Mouse (Mus musculus): ENCODE measurements at regions not wholly inside any gene's neighbourhood (a gene's known extent, or its start where the extent isn't known, plus 50 kb on each side); places are given as distances from the start of the nearest gene placed in this dataset.
A peak's percentile ranks its signal among the peaks of the same experiment; 100 is the strongest.

DNA sequence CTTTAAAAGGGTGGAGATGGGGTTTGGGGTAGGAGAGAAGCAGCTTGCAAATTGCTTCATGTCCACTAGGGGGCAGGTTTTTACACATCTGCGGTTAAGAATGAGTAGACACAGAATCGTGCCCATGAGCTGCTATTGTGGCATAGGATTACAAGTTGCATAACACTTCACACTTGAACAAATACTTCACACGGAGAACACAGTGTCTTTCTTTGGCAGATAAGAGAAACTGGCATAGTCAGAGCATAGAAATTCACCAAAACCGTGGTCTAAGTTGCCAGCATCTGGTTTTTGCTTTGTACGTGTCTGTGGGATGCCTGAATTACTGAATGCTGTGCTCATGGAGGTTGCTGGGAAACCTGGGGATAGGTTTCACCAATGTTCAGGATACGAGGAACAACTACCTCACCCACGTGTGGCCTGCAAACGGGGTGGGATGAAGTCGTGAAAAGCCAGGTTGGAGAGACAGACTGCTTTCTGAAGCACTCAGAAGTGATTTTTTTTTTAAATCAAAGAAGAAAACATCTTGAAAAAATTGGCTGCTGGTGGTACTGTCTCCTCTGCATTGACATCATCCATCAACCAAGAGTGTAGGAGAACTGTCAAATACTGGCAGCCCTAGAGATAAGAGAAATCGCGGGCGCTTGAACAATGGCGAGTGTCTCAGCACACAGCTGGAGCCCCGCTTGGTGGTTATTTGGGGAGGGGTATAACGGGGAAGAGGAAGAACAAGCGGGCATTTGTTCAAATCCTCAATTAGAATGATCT is 214.5 kb upstream of the Pter start:
- TF ChIP-seq CTCF (IDR thresholded peaks at IDR 0.05; ENCODE audit: control insufficient read depth, insufficient read depth, low read length) (0 out of 2 replicates have a peak, but pooled peaks have one; percentile 14), POLR2A (IDR thresholded peaks at IDR 0.05; ENCODE audit: borderline replicate concordance, control insufficient read depth, low read depth, low read length) (no peak)
